Comparison of ENCODE assay signal across 12 mouse cellular contexts in genomic region chr11:51551253-51551652, GRCm38 (mm10). TPM values are rescaled to one million over a fixed set of nuclear protein-coding genes. Genes with fewer than 3 reads are reported as not detected.
DNase-seq lines count a peak whose midpoint lies in the region; ATAC-seq lines count a peak whose summit lies in the region.
"Had no signal": no experiment of that assay in that cellular context is flagged by ENCODE, and none has a peak within 500 bp of the region (broad histone marks: within the 10 kb centered on the region; RNA-seq: fewer than 3 reads in every experiment).

No protein-coding gene starts in this region.

- WGBS in limb, embryonic 12.5 days: 75% methylated on average over 5 of the region's 5 CpGs
- 35% methylated on average over 5 of the region's 5 CpGs for WGBS in stomach, embryonic 16.5 days

- H3K9ac ChIP-seq in limb, embryonic 12.5 days (replicated peaks): no peak overlapping the region
- no peak overlapping the region for H3K9ac ChIP-seq in stomach, embryonic 16.5 days (ENCODE audit: low read length)
- H3K9ac ChIP-seq: liver, embryonic 13.5 days had no signal

- 0 out of 2 replicates have a peak overlapping the region, but pooled peaks have one; percentile 50 for H3K27ac ChIP-seq in limb, embryonic 12.5 days
- H3K27ac ChIP-seq in stomach, embryonic 16.5 days (ENCODE audit: low read length): no peak overlapping the region
- H3K27ac ChIP-seq: layer of hippocampus, adult 2 months; liver, embryonic 13.5 days had no signal

- no peak overlapping the region for H3K4me3 ChIP-seq in limb, embryonic 12.5 days (replicated peaks)
- H3K4me3 ChIP-seq in stomach, embryonic 16.5 days (replicated peaks; ENCODE audit: low read length): no peak overlapping the region
- H3K4me3 ChIP-seq: erythroblast, embryonic 14.5 days; layer of hippocampus, adult 2 months; liver, embryonic 13.5 days; myocyte had no signal

- H3K36me3 ChIP-seq in limb, embryonic 12.5 days: no peaks in the 10 kb centered on the region
- no peaks in the 10 kb centered on the region for H3K36me3 ChIP-seq in stomach, embryonic 16.5 days (ENCODE audit: control insufficient read depth, insufficient read depth, low read length)
- H3K36me3 ChIP-seq: liver, embryonic 13.5 days had no signal

- peak; percentile 77 to 82 for ATAC-seq in hematopoietic stem cell, adult 5-6 weeks (replicated peaks in 1 of 2; ENCODE audit: insufficient read depth in 1 of 2, low FRiP score in 2 of 2, low TSS enrichment in 1 of 2, low read depth in 1 of 2, poor library complexity in 2 of 2, severe bottlenecking in 2 of 2)
- 0 out of 2 replicates have a peak, but pooled peaks have one; percentile 34 for ATAC-seq in limb, embryonic 12.5 days (ENCODE audit: insufficient number of reproducible peaks, insufficient read depth, low FRiP score, low TSS enrichment, low read depth)
- peak; percentile 55; the same call in 1 of the 2 replicates for ATAC-seq in stomach, embryonic 16.5 days (ENCODE audit: insufficient read depth, low FRiP score)

- peak; percentile 41 to 58 for DNase-seq in right cerebral cortex, postnatal 10 days (ENCODE audit: low spot score in 2 of 2)
- no peak for DNase-seq in right cerebral cortex, adult 18-20 months
- no peak for DNase-seq in right cerebral cortex, postnatal 4 days
- no peak for DNase-seq in thymus, adult 18-20 months
- DNase-seq: heart, adult 18-20 months; liver, embryonic 13.5 days had no signal

- no peak overlapping the region for H3K4me2 ChIP-seq in limb, embryonic 12.5 days
- H3K4me2 ChIP-seq in stomach, embryonic 16.5 days (ENCODE audit: low read depth, low read length): no peak overlapping the region
- H3K4me2 ChIP-seq: liver, embryonic 13.5 days had no signal

- H3K27me3 ChIP-seq in limb, embryonic 12.5 days: peaks cover 4% of the 10 kb centered on the region
- no peaks in the 10 kb centered on the region for H3K27me3 ChIP-seq in stomach, embryonic 16.5 days (ENCODE audit: control insufficient read depth, insufficient read depth, low read length)
- H3K27me3 ChIP-seq: liver, embryonic 13.5 days had no signal

- H3K4me1 ChIP-seq in limb, embryonic 12.5 days (replicated peaks): peaks cover 18% of the 10 kb centered on the region
- H3K4me1 ChIP-seq in stomach, embryonic 16.5 days (ENCODE audit: control insufficient read depth, insufficient read depth, low read length): peaks cover 11% of the 10 kb centered on the region

- no peaks in the 10 kb centered on the region for H3K9me3 ChIP-seq in limb, embryonic 12.5 days
- H3K9me3 ChIP-seq in stomach, embryonic 16.5 days (replicated peaks; ENCODE audit: control insufficient read depth, low read length): no peaks in the 10 kb centered on the region
- H3K9me3 ChIP-seq: liver, embryonic 13.5 days had no signal

RNA-seq across cellular contexts. Expression of gene Phykpl, which starts 33.3 kb away (rescaled TPM):
- 13.7 and 22.3 TPM in 2 replicates for total RNA-seq in hematopoietic stem cell, adult 5-6 weeks (2017)
- polyA plus RNA-seq in limb, embryonic 12.5 days (2016; fragmentation: Nextera tagmentation; extraction: Ambion mirVana): 15.0 and 16.9 TPM in 2 replicates
- polyA plus RNA-seq in stomach, embryonic 16.5 days (2015; fragmentation: Nextera tagmentation; extraction: Ambion mirVana): 19.6 and 20.1 TPM in 2 replicates

RNA-seq across cellular contexts. Expression of gene Hnrnpab, which starts 55.4 kb away (rescaled TPM):
- 761 and 1,232 TPM in 2 replicates for total RNA-seq in hematopoietic stem cell, adult 5-6 weeks (2017)
- 732 and 757 TPM in 2 replicates for polyA plus RNA-seq in limb, embryonic 12.5 days (2016; fragmentation: Nextera tagmentation; extraction: Ambion mirVana)
- 201 and 238 TPM in 2 replicates for polyA plus RNA-seq in stomach, embryonic 16.5 days (2015; fragmentation: Nextera tagmentation; extraction: Ambion mirVana)

Comparison
In these comparisons a context has a peak if more than half of its experiments do, and no peak if none do; other contexts are left out.
1. DNase-seq: peak in right cerebral cortex, postnatal 10 days (2 of 2); none in right cerebral cortex, adult 18-20 months (single experiment), right cerebral cortex, postnatal 4 days (single experiment) and thymus, adult 18-20 months (0 of 2).
2. Peak in every context shown above with its lines, with median percentiles within 50 percentile points of each other: ATAC-seq.